Mouse (Mus musculus): ENCODE results near the gene Cldn4.
A peak's percentile ranks its signal among the peaks of the same experiment; 100 is the strongest.

GRCm38 (mm10) chr5:134932179-134932902, 14.4 kb downstream of the Cldn4 start, which contains the start of gene Mettl27:
- TF ChIP-seq ZNF384 (IDR thresholded peaks at IDR 0.05; ENCODE audit: low read depth, low read length) (peak; percentile 46; the same call in 1 of the 2 replicates), HCFC1 (IDR thresholded peaks at IDR 0.05; ENCODE audit: borderline replicate concordance, insufficient read depth, low read length) (no peak)

Data from ES-E14 (cell line).